Mouse (Mus musculus): ENCODE measurements at regions not wholly inside any gene's neighbourhood (a gene's known extent, or its start where the extent isn't known, plus 50 kb on each side); places are given as distances from the start of the nearest gene placed in this dataset.
A peak's percentile ranks its signal among the peaks of the same experiment; 100 is the strongest.

- DNase-seq: no peak
- intact Hi-C loops (cut with DNase I): no loop called here
These were observed 66.9 kb upstream of the Tgfbr2 start for GRCm38 (mm10) chr9:116241933-116242526.

DNA sequence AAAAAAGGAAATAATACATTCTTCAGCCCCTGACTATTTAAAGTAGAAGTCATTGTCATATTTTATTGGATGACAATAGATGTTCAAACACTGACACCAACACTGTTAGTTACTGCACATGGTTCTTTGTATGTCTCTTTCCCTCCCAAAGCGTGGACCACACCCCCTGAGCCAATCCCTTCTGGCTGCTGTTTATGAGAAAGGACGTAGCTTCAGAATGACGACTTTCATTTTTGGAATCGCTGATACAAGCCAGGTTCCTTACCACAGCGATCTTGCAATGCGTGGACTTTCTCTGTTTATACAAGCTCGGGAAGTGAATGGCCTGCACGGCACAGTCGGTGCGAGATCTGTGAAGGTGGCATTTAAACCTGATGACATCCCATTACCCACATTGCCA lies 66.1 kb upstream of the Tgfbr2 start:
- intact Hi-C loops (cut with DNase I): no loop called here
- DNase-seq: no peak

DNA sequence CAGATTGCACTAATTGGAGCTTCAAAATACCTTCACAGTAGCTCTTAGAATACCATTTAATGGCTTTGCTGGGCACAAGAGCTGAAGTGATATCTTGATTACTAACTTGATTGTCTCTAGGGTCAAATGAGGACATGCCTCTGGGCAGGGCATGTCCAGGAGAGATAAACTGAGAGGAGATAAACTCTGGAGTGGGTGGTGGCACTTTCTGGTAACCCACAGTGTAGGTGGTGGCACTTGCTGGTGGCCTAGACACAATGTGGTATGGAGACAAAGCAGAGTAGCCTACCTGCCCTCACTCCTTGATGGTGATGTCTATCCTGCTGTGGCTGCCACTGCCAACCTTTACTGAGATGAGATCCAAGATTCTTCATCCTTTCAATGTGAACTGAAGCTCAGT lies 61.7 kb upstream of the Tgfbr2 start:
- intact Hi-C loops (cut with DNase I): no loop called here

DNA sequence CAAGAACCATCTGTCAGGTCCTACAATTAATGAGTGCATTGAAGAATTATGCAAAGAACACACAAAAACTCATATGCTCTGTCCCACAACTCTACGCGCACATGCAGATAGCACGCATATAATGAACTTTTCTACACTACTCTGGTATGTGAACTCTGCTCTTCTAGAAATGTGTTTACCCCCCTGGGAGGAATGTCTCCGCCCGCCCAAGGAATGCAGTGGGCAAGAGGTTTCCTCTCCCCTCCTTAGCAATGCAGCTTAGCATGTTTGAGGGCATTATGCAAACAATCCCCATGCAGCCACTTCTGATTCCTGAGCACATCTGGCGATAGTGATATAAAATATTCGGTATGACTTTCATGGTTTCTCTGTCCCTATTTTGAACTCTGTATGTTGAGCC lies 59.0 kb upstream of the Tgfbr2 start:
- intact Hi-C loops (cut with DNase I): no loop called here
- no peak for DNase-seq

More for the DNA sequence above, 61.7 kb upstream of the Tgfbr2 start:
- no peak for DNase-seq

- intact Hi-C loops (cut with DNase I): no loop called here
- DNase-seq: no peak
These were observed 57.2 kb upstream of the Tgfbr2 start for GRCm38 (mm10) chr9:116232386-116232785.

- intact Hi-C loops (cut with DNase I): no loop called here
- DNase-seq: peak; percentile 24
These were observed 56.5 kb upstream of the Tgfbr2 start for GRCm38 (mm10) chr9:116231351-116232311.

DNA sequence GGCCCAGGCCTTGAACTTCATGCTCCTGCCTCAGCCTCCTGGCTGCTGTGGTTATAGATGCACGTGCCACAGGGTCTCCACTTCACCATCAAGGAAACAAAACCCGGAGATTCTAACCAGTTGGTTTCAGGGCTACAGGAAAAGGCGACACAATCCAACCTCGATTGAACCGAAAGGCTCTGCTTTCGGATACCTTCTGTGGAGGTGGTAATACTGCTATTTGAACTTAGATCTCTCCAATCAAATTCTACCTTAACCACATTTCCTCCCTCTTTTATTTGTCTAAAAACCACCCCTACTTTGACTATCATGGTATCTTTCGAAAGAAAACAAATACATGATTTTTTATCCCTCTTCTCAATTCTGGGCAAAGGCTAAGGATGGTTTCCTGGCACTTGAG lies 55.2 kb upstream of the Tgfbr2 start:
- intact Hi-C loops (cut with DNase I): no loop called here
- DNase-seq: no peak

DNA sequence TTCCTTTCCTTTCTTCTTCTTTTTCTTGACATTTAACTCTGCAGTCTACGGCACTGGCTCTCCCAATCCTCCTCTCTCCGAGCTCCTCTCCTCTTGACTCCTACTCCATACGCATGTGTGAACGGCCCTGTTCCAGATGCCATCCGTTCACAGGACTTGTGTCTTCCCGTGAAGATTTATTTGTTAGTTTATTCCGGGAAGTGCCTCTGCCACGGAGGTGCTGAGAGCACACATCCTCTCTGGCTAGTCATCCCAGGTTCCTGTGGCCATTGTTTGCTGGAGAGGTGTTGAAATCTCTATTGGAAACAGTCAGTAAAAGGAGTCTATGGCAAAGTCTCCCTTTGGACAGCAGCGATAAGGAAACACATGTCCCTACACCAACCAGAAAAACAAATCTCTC lies 53.3 kb upstream of the Tgfbr2 start:
- no peak for DNase-seq
- intact Hi-C loops (cut with DNase I): no loop called here

- intact Hi-C loops (cut with DNase I): no loop called here
- no peak for DNase-seq
These were observed 52.6 kb upstream of the Tgfbr2 start for GRCm38 (mm10) chr9:116227738-116228137.

Data from left cerebral cortex, postnatal 4 days (tissue).